Mouse (Mus musculus) kidney, postnatal 36 days (tissue): ENCODE results near the gene Acoxl.

Experiments
- DNase-seq, 2 experiments: peaks; one replicate each; pipeline ENCODE4 v3.0.0; 2021 to 2022; ENCODE audit warnings: mixed read lengths in 2 of 2

Gene Acoxl

GRCm38 (mm10) chr2:128123921-128124683 lies 285.4 kb downstream of the Acoxl start:
- DNase-seq = peak; percentile 16 to 29

- no peak for DNase-seq
Observed at GRCm38 (mm10) chr2:128124693-128125092, 286.0 kb downstream of the Acoxl start.

GRCm38 (mm10) chr2:128125635-128126470 lies 287.2 kb downstream of the Acoxl start, which contains the start of gene Bcl2l11:
TSS of gene Bcl2l11 (plus strand) at chr2:128126038.
- DNase-seq = peak; percentile 98 to 99

DNA sequence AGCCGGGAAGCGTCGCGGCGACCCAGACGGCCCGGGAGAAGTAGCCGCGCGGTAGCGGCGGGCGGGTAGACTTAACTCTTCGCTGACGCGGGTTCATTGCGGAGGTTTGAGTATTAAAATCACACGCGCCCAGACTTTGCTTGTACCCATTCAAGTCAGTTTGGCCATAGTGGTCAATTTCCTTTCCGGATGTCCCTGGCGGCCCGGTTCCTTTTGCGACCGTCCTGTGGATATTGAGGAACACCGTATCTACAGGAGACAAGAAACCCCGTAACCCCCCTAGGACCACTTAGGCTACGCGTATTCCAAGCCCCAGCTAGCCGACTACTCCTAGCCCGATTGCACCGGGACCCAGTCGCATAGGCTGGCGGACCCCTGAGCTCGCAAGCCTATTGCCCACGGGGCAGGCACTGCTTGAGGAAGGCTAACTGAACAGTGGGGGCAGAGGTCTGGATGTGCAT lies 287.9 kb downstream of the Acoxl start:
- DNase-seq = no peak

GRCm38 (mm10) chr2:128127121-128127671 lies 288.5 kb downstream of the Acoxl start:
- peak; percentile 98 for DNase-seq

GRCm38 (mm10) chr2:128127691-128128292 lies 289.1 kb downstream of the Acoxl start:
- DNase-seq = peak; percentile 87 to 89

DNA sequence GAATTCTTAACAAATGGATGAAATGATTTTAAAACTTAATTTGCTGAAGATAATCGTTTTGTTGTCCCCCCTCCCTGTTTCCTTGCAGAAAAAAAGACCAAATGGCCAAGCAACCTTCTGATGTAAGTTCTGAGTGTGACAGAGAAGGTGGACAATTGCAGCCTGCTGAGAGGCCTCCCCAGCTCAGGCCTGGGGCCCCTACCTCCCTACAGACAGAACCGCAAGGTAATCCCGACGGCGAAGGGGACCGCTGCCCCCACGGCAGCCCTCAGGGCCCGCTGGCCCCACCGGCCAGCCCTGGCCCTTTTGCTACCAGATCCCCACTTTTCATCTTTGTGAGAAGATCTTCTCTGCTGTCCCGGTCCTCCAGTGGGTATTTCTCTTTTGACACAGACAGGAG lies 289.9 kb downstream of the Acoxl start:
- no peak for DNase-seq

DNA sequence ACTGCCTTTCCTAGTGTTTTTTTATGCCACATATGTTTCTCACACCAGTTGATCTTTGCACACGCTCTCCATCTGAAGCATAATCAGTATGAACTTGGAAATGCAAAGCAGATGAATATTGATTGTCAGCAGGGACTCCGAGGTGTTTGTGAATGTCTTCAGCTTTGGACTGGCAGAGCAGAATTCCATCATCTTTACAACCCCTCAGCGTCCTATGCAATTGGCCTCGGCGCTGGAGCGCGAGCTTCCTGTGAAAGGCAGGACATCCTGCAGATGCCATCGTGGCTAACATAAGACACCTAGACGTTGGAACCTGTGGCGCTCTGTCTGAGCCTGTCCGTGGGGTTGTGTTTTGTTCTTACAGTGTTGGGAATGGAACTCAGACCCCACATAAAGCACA lies 292.8 kb downstream of the Acoxl start:
- DNase-seq = no peak

- DNase-seq = no peak
Observed at GRCm38 (mm10) chr2:128132635-128133034, 294.0 kb downstream of the Acoxl start.

DNA sequence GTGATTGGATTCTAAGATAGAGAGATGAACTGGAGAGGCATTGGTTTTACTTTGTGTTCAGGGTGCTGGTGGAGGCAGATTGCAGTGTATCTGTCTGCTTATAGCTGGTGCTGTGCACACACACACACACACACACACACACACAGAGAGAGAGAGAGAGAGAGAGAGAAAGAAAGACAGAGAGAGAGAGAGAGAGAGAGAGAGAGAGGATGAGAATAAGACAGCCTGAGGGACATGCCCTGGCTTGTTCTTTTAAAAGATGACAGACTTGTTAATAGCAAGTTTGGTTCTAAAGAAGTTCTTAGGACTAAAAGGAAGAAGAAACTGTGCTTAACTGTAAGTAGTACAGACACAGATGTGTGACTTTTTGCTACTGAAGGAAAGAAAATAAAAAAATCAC lies 295.2 kb downstream of the Acoxl start:
- no peak for DNase-seq

- DNase-seq = no peak
Observed at GRCm38 (mm10) chr2:128134474-128134873, 295.8 kb downstream of the Acoxl start.

GRCm38 (mm10) chr2:128134948-128135347 lies 296.3 kb downstream of the Acoxl start:
- no peak for DNase-seq

DNA sequence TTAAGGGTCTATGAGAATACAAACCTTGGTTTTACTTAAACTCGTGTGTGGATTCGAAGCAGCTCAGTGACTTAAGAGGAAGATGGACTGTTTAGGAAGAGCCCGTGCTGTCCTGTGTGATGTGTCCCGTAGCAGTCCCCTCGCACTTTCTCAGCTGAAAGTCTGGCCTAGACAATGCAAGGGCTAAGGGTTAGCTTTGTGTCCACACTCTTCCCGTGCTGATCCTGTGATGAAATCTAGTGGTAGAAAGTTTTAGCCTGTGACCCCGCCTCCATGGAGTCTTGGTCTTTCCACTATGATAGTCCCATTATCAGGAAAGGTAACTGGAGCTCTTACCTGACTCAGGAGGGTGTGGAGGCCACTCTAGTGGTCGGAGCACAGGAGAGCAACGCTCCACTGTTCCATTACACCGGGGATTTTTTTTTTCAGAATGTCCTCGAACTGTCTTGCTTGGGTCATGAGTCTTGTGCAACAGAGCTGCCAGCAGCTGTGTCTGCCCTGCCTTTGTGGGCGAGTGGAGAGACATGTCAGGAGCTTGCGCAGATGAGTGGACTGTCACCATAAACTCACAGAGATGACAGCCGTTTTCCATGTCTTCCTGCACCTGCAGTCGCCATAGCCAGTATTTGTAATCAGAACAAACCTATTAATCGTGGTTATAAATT lies 298.2 kb downstream of the Acoxl start:
- DNase-seq = no peak

GRCm38 (mm10) chr2:128137480-128138276 lies 299.0 kb downstream of the Acoxl start:
- DNase-seq = no peak

- no peak for DNase-seq
Observed at GRCm38 (mm10) chr2:128138924-128139323, 300.2 kb downstream of the Acoxl start.

DNA sequence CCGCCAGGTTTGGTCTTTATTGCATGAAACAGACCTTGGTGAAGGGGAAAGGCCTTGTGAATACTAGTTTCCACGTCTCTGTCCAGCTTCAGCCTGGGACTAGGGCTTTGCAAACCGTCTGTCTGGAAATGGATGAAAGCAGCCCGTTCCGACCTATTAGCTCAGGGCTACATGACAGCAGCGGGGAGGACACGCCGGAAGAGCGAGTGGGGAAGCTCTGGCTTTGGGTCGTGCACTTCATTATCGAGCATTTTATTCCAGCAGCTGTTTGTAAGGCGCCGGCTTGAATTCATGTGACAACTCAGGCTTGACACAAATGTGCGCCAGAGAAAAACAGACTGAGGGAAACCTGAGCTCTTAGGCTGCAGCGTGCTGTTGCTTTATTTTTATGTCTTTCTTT lies 301.1 kb downstream of the Acoxl start:
- DNase-seq = peak; percentile 59 to 66

GRCm38 (mm10) chr2:128140183-128140582 lies 301.5 kb downstream of the Acoxl start:
- no peak for DNase-seq

GRCm38 (mm10) chr2:128143992-128144391 lies 305.3 kb downstream of the Acoxl start:
- DNase-seq = no peak

GRCm38 (mm10) chr2:128145433-128145832 lies 306.8 kb downstream of the Acoxl start:
- peak in 1 of 2 experiments; percentile 33 for DNase-seq

DNA sequence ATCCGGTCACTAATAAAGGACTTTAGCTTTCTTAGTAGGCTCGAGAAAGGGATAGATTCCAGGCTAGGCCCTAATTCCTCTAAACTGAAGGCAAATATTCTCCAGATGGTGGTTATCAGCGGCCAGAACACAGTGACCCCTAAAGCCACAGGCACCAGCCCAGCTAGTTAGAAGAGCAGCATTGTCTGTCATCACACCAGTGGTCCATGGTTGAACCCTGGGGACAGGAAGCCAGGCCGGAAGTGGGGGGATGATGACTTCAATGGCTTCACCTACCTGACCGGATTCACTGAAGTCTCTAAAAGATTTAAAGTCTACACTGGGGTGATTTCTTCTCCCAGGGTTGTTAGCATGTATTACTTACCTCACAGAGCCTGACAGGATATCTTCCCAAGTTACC lies 310.9 kb downstream of the Acoxl start:
- no peak for DNase-seq

DNA sequence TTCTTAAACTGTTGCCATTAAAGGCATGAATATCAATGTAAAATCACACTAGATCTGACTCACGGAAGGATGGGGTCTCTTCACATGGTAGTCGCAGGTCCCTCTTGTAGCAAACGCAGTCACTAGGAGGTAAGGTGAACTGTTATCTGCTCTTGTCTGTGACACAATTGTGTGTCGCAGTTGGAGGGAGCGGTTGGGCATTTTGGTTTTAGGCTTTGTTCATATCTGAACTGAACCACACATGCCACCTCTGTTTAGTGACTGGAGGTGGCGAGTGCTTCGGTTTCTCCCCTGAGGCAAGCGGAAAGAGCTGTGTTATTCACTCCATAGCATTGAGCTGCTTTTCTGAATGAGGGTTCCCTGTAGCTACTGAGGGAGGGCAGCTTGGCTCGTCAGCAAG lies 313.5 kb downstream of the Acoxl start:
- no peak for DNase-seq
